Mouse (Mus musculus) MEL (cell line): Measurements from ENCODE around the gene Hoga1. TPM values are rescaled to one million over a fixed set of nuclear protein-coding genes. Genes with fewer than 3 reads are reported as not detected.

ENCODE experiments used
- DNase-seq: peaks from one replicate; pipeline ENCODE4 v3.0.0; 2011; ENCODE audit warnings: low read depth, low spot score
- H3K27ac ChIP-seq: 2 replicates; pipeline ENCODE4 v1.5.1; 2012; ENCODE audit warnings: low read depth, mild to moderate bottlenecking, control low read depth, low read length, moderate library complexity; ENCODE audit not compliant: control insufficient read depth
- H3K27me3 ChIP-seq, 2 experiments: fragments of 150-350 bp in 1 of 2; sonication (generic) in 1 of 2; 2 replicates each; pipeline ENCODE4 v1.6.1; 2012; ENCODE audit warnings: low read length in 2 of 2, mild to moderate bottlenecking in 2 of 2, improper control_type of control experiment in 1 of 2, moderate library complexity in 1 of 2; ENCODE audit not compliant: insufficient read depth in 2 of 2, control insufficient read depth in 1 of 2
- H3K36me3 ChIP-seq, 2 experiments: 2 replicates each; pipeline ENCODE4 v1.6.1; 2012 to 2014; ENCODE audit warnings: low read length in 2 of 2, improper control_type of control experiment in 1 of 2, inconsistent platforms in 1 of 2, mild to moderate bottlenecking in 1 of 2; ENCODE audit not compliant: insufficient read depth in 2 of 2, control insufficient read depth in 1 of 2
- H3K4me1 ChIP-seq, 2 experiments: fragments of 150-350 bp in 1 of 2; sonication (generic) in 1 of 2; 2 replicates each; pipeline ENCODE4 v1.6.1; 2012; ENCODE audit warnings: low read length in 2 of 2, improper control_type of control experiment in 1 of 2, mild to moderate bottlenecking in 1 of 2; ENCODE audit not compliant: insufficient read depth in 2 of 2, control insufficient read depth in 1 of 2
- H3K4me3 ChIP-seq, 2 experiments: fragments of 150-350 bp in 1 of 2; sonication (generic) in 1 of 2; 2 replicates each; pipeline ENCODE4 v1.5.1; 2012; ENCODE audit warnings: low read depth in 2 of 2, low read length in 2 of 2, mild to moderate bottlenecking in 2 of 2, moderate library complexity in 2 of 2, control low read depth in 1 of 2, improper control_type of control experiment in 1 of 2; ENCODE audit not compliant: control insufficient read depth in 1 of 2, insufficient read depth in 1 of 2
- H3K79me2 ChIP-seq: 2 replicates; pipeline ENCODE4 v1.6.1; 2012; ENCODE audit warnings: mild to moderate bottlenecking, low read length, moderate library complexity; ENCODE audit not compliant: control insufficient read depth, poor library complexity, insufficient read depth
- H3K9ac ChIP-seq: 2 replicates; pipeline ENCODE4 v1.6.1; 2012; ENCODE audit warnings: low read depth, mild to moderate bottlenecking, control low read depth, low read length, moderate library complexity; ENCODE audit not compliant: control insufficient read depth, poor library complexity, severe bottlenecking
- H3K9me3 ChIP-seq: fragments of 150-350 bp; sonication (generic); replicated peaks from 2 replicates; pipeline ENCODE4 v1.6.1; 2012; ENCODE audit warnings: mild to moderate bottlenecking, low read length, improper control_type of control experiment, moderate library complexity; ENCODE audit not compliant: insufficient read depth
- EP300 ChIP-seq, 2 experiments: IDR thresholded peaks; 2 replicates each; pipeline ENCODE4 v1.6.1; 2011; ENCODE audit warnings: improper control_type of control experiment in 2 of 2, low read length in 2 of 2, low read depth in 1 of 2, mild to moderate bottlenecking in 1 of 2
- ETS1 ChIP-seq: IDR thresholded peaks from 2 replicates; pipeline ENCODE4 v1.6.1; 2012; ENCODE audit warnings: low read depth, mild to moderate bottlenecking, inconsistent platforms, low read length, improper control_type of control experiment, moderate library complexity
- GABPA ChIP-seq: IDR thresholded peaks from 2 replicates; pipeline ENCODE4 v1.6.1; 2012; ENCODE audit warnings: low read depth, mild to moderate bottlenecking, inconsistent platforms, low read length, improper control_type of control experiment, moderate library complexity
- GATA1 ChIP-seq: IDR thresholded peaks from 2 replicates; pipeline ENCODE4 v1.6.1; 2011; ENCODE audit warnings: low read depth, low read length, improper control_type of control experiment
- KAT2A ChIP-seq: conservative IDR thresholded peaks from 2 replicates; pipeline ENCODE4 v1.6.1; 2012; ENCODE audit warnings: low read depth, low read length, improper control_type of control experiment, inconsistent platforms
- NELFE ChIP-seq: IDR thresholded peaks from 2 replicates; pipeline ENCODE4 v1.6.1; 2011; ENCODE audit warnings: low read depth, low read length, improper control_type of control experiment
- POLR2AphosphoS2 ChIP-seq: IDR thresholded peaks from 2 replicates; pipeline ENCODE4 v1.6.1; 2011; ENCODE audit warnings: low read length, improper control_type of control experiment
- RAD21 ChIP-seq: IDR thresholded peaks from 2 replicates; pipeline ENCODE4 v1.6.1; 2011; ENCODE audit warnings: mild to moderate bottlenecking, low read depth, low read length, improper control_type of control experiment
- TCF12 ChIP-seq: IDR thresholded peaks from 2 replicates; pipeline ENCODE4 v1.6.1; 2014; ENCODE audit warnings: low read depth, mild to moderate bottlenecking, inconsistent platforms, low read length, improper control_type of control experiment, moderate library complexity
- UBTF ChIP-seq: IDR thresholded peaks from 2 replicates; pipeline ENCODE4 v1.6.1; 2012; ENCODE audit warnings: low read depth, mild to moderate bottlenecking, inconsistent platforms, low read length, improper control_type of control experiment, moderate library complexity, borderline replicate concordance; ENCODE audit not compliant: insufficient read depth
- ZC3H11A ChIP-seq: IDR thresholded peaks from 2 replicates; pipeline ENCODE4 v1.6.1; 2012; ENCODE audit warnings: low read depth, mild to moderate bottlenecking, inconsistent platforms, low read length, improper control_type of control experiment
- ZMIZ1 ChIP-seq: IDR thresholded peaks from 2 replicates; pipeline ENCODE4 v1.6.1; 2012; ENCODE audit warnings: low read depth, mild to moderate bottlenecking, inconsistent platforms, low read length, improper control_type of control experiment, moderate library complexity
- polyA plus RNA-seq, 2 experiments: library from polyadenylated mRNA; stranded (reverse) in 1 of 2; unstranded in 1 of 2; fragments of >175 nt in 1 of 2; fragments of >200 nt in 1 of 2; gene quantifications; 2 replicates each; pipeline versions ENCODE4 v1.2.1 to v1.2.4; 2012; ENCODE audit warnings: low replicate concordance in 2 of 2, low read depth in 1 of 2; ENCODE audit not compliant: insufficient read length in 2 of 2, insufficient read depth in 1 of 2, missing spikeins in 1 of 2
- total RNA-seq: library from RNA; depleted of rRNA; stranded (reverse); fragments of 300-350 nt; gene quantifications from 2 replicates; pipeline ENCODE4 v1.2.3, GENCODE M21; 2012

The Hoga1 gene
- total and polyA plus RNA-seq, 3 experiments = 0.31 to 0.38 TPM; not detected in 1

GRCm38 (mm10) chr19:42055881-42056280, 10.5 kb downstream of the Hoga1 start:
- Histone ChIP-seq H3K9me3 (no peaks in the 10 kb centered on the region), H3K9ac (no peak overlapping the region), H3K4me3 (no peak overlapping the region), H3K27ac (no peak overlapping the region), H3K79me2 (no peaks in the 10 kb centered on the region), H3K4me1 (no peaks in the 10 kb centered on the region), H3K27me3 (peaks cover 17 to 33% of the 10 kb centered on the region in 2 experiments), H3K36me3 (no peaks in the 10 kb centered on the region)
- TF ChIP-seq ETS1 = no peak
- DNase-seq = no peak

GRCm38 (mm10) chr19:42056719-42057409, 11.5 kb downstream of the Hoga1 start:
- H3K9me3 ChIP-seq = no peaks in the 10 kb centered on the region
- H3K79me2 ChIP-seq = no peaks in the 10 kb centered on the region
- H3K36me3 ChIP-seq = no peaks in the 10 kb centered on the region
- TF ChIP-seq GATA1 = no peak
- no peak for TF ChIP-seq ZMIZ1
- TF ChIP-seq POLR2AphosphoS2 = no peak
- TF ChIP-seq KAT2A = no peak
- no peak for TF ChIP-seq NELFE
- TF ChIP-seq, all 39 proteins: peak for 0
- Histone ChIP-seq H3K27ac (no peak overlapping the region), H3K27me3 (peaks cover 19 to 33% of the 10 kb centered on the region in 2 experiments), H3K9ac (no peak overlapping the region), H3K4me3 (no peak overlapping the region), H3K4me1 (no peaks in the 10 kb centered on the region)
- no peak for DNase-seq

- no peak for TF ChIP-seq ZMIZ1
- TF ChIP-seq GABPA = no peak
- TF ChIP-seq ZC3H11A = no peak
- TF ChIP-seq TCF12 = no peak
- no peak for TF ChIP-seq POLR2AphosphoS2
- TF ChIP-seq UBTF = no peak
- TF ChIP-seq EP300 (IDR thresholded peaks at IDR 0.05; ENCODE audit: low read depth in 1 of 2, low read length in 2 of 2) = no peak
- no peak for TF ChIP-seq RAD21
- TF ChIP-seq, all 39 proteins: peak for 0
- H3K36me3 ChIP-seq = no peaks in the 10 kb centered on the region
- peaks cover 21 to 33% of the 10 kb centered on the region in 2 experiments for H3K27me3 ChIP-seq
- DNase-seq = no peak
- no peak overlapping the region for H3K4me3 ChIP-seq
- no peaks in the 10 kb centered on the region for H3K9me3 ChIP-seq
- H3K9ac ChIP-seq = no peak overlapping the region
- no peaks in the 10 kb centered on the region for H3K79me2 ChIP-seq
- H3K4me1 ChIP-seq = no peaks in the 10 kb centered on the region
- H3K27ac ChIP-seq = no peak overlapping the region
Observed at GRCm38 (mm10) chr19:42058426-42058825, 13.0 kb downstream of the Hoga1 start.
